Mouse (Mus musculus) cerebral cortex, adult 2 months (tissue): Measurements from ENCODE around the gene Ube2h.

Experiments
- WGBS: fragments of 180-500 bp; shearing (Covaris S2); methylation state at CpG from one replicate; pipeline ENCODE4 v1.1.7; 2018; 5-methylcytosine and 5-hydroxymethylcytosine counted together

The Ube2h gene

GRCm38 (mm10) chr6:30162091-30162490 lies 142.2 kb downstream of the Ube2h start:
- WGBS, result 56% methylated on average over 7 of the region's 7 CpGs

- 74% methylated on average over 2 of the region's 2 CpGs for WGBS
Observed at GRCm38 (mm10) chr6:30161618-30162017, 142.7 kb downstream of the Ube2h start.
